Mouse (Mus musculus): Measurements from ENCODE around the gene Gm21258.
"Not testable (repeated sequence)": the region's sequence is repeated elsewhere in the genome, so short reads cannot be mapped to it uniquely, and the experiment has no call there.

Gene Gm21258

DNA sequence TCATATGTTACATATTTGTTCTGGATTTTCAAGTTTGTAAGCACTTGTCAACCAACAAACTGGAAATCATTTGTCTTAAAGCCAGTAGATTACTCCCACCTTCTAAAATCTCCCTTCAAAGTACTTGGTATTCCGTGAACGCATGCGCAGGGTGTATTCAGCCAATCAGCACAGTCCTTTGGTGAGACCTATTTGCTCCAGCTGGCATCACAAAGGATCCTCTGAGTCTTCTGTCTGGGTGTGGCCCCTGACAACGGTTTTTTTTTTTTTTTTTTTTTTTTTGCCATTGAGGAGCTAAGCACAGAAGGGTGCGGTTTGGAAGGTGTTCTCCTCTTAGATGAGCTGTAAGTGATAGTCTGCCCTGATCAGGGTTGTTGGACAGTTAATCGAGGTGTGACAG, at the start of gene Gm21258:
TSS of gene Gm21258 (plus strand) at position 301 of the 400 bp plus-strand sequence.
- DNase-seq (ENCODE audit: low spot score in 2 of 2): not testable (repeated sequence)

All from heart, adult 9 months (tissue).